Mouse (Mus musculus) urinary bladder, postnatal 4 days (tissue): ENCODE data around the gene Rhbdf2.
"Not testable (repeated sequence)": the region's sequence is repeated elsewhere in the genome, so short reads cannot be mapped to it uniquely, and the experiment has no call there.

Experiments used
- DNase-seq, 2 experiments: peaks; one replicate each; pipeline ENCODE4 v3.0.0; 2021 to 2022; ENCODE audit warnings: low spot score in 2 of 2

The Rhbdf2 gene

DNA sequence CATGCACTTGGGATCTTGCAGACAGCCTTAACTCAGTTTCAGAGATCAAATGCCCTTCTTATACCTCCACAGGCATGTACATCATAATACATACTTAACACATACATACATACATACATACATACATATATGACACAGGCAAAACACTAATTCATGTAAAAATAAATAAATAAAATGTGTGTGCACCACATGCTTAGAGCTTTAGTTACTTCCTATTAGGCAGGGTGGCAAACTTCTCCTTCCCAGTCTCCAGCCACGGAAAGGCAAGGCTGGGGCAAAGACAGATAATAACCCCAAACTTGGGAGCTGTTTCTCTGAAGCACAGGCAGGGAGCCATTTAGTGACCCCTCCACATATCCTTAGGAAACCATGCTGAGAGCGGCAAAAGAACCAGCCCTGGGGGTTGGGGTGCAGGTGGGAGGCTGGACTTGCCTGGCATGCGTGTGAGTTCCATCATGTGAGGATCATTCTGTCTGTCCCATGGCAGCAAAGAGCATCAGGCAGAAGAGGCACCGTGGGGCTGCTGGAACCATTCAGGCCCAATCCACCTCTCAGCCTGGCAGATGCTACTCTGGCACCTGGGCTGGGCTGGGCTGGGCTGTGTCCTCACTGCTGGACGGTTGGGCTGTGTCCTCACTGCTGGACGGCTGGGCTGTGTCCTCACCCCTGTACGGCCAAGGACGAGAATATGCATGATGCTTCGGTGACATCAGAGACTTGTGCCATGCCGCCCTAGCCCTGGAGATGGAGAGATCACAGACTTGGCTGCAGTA lies at the start of gene Rhbdf2:
Rhbdf2 (minus strand) TSS at position 721 of the 773 bp plus-strand sequence.
- DNase-seq = no peak

DNA sequence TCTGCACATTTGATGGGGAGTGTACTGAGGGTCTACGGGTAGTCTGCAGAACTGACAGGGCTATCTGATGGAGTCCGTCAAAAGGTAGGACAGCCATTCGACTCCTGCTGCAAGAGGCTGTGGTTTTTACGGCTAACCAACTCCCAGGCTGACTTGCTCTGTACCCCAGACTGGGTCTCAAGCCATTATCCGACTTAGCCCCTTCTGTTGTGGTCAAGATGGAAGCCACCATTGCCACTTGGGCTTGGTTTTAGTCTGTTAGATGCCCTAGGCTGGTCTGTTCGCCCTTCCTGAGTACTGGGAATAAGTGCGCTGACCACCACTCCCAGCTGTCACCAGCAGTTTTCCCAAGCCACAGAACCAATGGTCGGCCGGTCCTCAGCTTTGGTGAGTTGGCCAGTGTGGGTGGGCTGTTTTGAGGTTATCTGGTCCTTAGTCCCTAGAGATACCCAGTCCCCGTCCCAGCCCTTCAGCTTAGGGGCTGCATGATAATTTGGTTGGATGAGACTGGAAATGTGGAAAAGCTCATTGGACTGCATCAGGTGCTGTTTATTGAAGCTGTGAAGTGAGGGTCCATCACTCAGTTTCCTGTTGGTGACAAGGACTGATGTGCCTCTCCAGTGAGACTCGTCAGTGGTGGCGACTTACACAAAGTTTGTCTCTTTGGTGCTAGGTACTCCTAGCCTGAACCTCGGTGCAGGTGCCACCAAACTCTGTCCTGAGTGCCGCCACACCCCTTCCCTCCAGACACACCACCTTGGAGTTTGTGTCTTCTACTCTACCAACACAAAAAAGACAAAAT lies 49.6 kb upstream of the Rhbdf2 start:
- no peak for DNase-seq

DNA sequence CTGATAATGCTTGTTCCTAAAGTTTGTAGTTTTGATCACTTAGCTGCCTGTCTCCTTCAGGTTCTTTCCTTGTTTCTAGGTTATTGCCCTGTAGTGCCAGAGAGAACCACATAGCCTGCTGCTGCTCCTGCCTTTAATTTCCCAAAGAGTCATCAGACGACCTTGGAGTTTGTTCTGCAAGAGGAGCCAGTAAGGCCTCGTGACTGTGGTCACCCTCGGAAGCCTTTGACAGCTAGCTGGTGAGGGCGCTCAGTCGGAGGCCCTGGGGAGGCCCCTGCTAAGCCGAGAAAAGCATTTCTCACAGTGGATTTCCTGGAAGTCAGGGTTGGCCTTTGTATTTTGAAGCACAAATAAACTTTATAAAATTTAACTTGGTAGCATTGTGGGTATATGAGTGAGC lies 48.6 kb upstream of the Rhbdf2 start:
- not testable (repeated sequence) for DNase-seq

DNA sequence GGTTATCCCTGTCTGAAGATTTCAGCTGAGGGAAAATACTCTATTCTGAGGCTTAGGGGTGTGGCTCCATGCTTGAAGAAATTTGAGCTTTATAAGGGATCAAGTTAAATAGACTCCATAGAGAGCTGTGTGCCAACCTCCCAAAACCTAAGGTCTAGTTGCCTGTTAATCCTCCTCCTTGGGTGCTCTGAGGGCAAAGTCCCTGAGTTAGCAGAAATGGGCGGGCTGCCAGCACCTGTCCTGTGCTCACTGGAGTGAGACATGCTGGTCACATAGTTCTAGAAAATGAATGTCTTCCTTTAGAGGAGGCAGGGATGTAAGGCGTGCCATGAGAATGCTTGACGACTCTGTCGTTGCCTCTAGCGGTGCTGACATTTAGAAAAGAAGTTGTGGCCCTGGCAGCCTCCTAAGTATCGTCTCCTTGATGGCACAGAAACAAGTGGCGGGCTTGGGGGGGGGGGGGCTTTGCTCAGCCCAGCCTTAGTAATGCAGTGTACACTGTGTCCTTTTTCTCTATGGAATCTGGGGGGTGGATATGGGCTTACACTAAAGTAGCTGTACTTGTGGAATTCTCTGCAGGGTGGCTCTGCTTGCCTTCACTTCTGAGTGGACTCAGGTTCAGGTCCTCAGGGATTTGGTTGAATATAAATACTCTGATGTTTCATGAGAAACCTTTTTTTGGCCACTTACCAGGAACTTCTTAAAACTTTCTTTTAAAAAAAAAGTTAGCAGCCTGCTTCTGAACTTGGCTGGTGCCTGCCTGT lies 48.0 kb upstream of the Rhbdf2 start:
- no peak for DNase-seq

DNA sequence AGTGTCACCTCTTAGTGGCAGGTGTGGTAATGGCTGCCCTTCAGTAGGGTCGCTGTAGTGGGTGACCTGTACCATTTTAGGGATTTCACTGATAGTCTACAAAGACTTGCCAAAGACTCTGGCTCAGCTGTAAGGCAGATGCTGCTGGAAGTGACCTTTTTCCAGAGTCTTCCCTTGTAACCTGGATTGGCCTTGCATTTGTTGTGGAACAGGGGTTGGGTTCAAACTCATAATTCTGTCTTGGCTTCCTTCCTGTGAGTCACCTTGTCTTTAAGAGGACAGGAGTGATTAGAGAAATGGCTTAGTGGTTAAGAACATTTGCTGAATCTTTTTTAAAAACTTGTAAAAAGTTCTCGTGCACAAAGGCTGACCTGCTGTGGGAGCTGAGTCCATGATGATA lies 46.6 kb upstream of the Rhbdf2 start:
- DNase-seq = no peak

DNA sequence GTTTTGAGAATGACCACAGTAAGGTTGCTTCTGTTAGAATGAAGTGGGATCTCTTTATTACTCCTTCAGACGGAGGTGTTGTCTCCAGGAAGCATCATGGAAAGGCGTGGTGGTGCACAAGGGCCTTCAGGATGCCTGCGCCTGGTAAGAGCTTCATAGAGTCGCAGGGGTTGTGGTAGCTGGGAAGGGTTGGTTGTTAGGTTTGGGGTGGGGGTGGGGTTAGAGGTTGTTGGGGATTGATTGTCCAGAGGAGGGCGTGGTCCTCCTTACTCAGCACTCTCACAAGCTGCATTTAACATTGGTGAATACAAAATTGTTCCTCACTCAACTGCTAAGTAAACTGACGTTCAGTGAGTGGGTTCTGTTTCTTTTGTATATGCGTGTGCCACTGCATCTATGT lies 45.8 kb upstream of the Rhbdf2 start:
- no peak for DNase-seq

DNA sequence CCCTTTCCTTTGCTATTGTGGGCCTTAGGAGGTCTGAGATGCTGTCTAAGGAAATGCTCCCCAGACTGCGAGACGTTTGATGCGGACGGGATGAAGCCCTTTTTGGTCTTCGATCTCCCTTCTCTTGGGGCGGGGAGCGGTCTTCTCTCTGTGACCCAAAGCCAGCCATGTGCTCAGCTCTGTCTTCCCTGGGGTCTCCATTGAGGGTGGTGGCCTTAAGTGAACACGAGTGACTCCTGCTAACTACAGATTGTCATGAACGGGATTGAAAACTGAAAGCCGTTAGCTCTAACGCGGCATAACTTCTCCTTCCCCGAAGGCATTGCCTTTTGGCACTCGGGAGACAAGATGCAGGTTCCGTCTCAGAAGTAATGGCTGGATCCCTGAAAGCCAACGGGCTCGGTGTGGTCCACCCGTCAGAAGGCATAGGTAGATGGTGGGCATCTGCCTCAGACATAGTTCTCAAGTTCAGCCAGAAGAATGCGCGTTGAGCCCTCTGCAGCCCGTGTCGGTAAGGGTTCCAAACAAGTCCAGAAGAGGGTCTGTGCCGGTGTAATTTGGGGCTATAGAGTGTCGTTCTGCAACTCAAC lies 45.1 kb upstream of the Rhbdf2 start:
- DNase-seq = no peak

DNA sequence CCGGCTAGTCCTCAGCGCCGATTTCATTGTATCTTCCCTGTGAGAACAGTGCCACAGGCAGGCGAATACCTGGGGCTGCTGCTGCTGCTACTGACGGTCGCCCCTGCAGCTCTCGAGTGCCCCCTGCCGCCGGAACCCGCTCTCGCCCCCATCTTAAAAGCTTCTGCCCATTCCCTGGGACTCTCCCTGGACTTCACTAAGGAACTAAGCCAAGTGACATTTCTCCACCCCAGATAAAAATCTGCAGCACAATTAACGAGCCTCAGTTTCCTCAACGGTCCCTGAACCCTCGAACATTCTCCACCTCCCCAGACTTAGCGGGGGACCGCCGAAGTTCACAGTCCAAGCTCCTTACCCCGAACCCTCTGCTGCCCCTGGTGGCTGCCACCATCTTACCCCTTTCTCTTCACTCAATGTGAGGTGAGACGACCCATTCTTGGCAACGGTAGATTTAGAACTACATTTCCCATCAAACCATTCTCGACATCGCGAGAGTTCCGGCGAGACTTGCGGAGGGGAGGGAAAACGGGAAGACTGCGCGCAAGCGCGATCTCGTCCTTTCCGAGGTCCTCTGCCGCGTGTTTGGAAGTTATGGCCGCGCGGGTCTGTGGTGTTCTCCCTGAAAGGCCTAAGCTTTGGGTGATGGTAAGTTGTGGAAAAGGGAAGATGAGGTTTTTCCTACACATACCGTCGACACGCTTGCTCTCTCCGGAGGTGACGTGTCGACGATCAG lies 44.5 kb upstream of the Rhbdf2 start:
- peak; percentile 94 to 98 for DNase-seq

DNA sequence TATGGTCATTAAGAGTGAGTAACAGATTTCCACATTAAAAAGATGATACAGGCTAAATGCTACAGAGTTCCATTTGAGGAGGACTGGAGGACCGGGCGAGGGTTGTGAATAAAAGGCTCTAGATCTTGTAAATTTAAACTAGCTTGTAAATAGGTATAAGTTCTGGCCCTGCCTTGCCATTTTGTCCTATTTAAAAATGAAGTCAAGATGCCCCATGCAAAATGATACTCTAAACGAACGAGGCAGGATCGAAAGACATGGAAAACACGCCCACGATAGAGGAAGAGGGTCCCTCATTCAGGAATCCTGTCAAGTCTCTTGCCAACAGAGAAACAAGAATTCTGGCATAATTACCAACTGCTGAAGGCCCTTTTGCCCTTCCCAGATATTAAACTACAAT lies 43.6 kb upstream of the Rhbdf2 start:
- DNase-seq = no peak

DNA sequence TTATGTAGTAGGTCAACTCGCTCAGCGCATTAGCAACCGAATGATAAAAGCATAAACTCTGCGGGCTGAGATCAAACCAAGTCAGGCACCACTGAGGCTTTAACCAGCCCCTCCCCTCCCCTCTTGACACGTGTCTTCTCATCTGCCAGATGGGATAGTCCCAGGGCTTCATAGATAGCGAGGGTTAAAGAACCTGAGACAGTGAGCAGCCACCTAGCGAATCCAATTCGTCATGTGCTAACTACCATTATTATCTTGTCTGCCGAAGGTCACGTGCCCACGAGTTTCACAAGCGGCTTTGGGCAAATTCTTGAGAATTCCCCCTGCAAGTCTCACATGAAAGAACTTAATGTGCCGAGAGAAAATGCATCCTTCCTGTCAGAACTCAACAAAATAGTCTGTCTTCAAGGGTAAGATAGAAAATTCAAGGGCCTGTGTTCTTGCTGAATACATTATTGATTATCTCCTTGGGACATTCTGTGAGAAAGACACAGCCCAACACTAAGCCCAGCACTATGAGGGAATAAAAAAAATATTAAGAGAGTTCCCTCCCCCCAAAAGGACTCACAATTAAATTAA lies 43.1 kb upstream of the Rhbdf2 start:
- no peak for DNase-seq

DNA sequence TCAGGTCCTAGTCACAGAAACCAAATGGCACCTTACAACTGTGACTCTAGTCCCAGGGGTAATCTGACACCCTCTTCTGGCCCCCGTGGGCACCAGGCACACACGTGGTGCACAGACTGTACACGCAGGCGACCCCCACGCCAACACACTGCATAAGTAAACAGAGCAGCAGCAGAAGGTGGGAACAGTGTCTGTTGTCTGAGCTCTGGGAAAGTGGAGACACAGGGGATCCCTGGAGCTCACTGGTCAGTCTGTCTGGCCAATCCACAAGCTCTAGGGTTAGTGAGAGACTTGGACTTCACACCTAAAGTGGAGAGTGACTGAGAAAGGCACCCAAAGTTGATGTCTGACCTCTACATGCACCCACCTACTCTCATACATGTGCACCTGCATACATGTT lies 42.5 kb upstream of the Rhbdf2 start:
- DNase-seq = no peak

DNA sequence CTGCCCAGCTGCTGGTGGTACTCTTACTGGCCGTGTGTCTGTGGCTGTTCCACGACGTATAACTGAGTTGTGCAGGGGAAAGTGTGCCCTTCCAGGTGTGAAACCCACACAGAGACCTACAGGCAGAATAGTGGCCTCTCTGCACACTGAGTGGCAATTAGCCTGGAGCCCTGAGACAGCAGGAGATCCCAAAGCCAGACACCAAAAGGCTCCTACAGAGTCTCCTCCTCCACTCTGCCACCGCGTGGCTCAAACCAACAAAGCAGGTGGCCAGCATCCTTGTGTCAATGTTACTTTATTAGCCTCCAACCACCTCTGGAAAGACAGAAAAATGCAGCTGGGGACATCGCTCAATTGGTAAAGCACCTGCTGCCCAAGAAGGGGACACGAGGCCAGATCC lies 42.0 kb upstream of the Rhbdf2 start:
- DNase-seq = no peak

DNA sequence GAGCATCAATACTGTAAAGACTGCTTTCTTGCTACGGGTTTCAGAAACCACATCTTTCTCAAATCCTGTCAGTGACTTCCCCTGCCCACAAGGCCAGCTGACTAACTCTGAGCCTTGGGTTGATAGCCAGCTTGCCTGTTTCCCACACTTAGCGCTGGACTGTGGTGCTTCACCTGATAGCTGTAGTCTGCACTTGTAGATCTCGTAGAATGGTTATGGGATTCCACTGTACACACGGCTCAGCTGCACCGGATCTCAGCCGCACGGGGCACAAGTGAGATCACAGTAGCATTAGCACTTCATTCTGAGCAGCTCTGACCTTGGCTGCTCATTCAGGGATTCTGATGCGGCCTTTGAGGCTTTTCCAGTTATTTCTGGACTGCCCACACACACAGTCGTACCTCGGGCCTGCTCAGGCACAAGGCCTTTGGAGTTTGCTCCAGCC lies 41.6 kb upstream of the Rhbdf2 start:
- DNase-seq = no peak

DNA sequence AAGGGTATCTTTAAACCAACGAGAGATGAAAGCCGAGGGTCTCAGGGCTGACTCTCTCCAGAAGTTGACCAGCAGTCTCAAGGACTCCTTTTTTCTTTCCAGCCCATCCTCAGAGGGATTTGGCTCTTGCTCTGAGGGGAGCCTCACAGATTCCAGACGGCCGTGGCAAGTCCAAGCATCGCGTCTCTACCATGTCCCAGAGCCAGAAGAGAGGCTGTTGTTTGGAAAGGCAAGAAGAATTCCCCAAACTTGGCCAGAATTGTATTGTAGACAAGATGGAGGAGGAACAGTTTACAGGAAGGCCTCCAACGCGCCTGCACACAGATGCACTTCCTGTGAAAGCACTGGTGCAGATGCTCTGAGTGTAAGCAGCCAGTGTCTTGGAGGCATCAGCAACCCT lies 41.1 kb upstream of the Rhbdf2 start:
- DNase-seq = no peak

DNA sequence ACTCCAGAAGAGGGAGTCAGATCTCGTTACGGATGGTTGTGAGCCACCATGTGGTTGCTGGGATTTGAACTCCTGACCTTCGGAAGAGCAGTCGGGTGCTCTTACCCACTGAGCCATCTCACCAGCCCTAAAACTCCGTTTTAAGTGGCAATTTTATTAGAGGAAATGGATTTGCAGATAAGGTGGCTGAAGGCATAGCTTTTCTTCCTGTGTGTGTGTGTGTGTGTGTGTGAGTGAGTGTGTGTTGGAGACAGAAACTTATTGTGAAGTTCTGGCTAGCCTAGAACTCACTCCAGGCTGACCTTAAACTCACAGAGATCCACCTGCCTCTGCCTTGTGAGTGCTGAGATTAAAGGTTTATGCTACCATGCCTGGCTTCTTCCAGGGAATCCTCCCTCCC lies 40.2 kb upstream of the Rhbdf2 start:
- DNase-seq = not testable (repeated sequence)

DNA sequence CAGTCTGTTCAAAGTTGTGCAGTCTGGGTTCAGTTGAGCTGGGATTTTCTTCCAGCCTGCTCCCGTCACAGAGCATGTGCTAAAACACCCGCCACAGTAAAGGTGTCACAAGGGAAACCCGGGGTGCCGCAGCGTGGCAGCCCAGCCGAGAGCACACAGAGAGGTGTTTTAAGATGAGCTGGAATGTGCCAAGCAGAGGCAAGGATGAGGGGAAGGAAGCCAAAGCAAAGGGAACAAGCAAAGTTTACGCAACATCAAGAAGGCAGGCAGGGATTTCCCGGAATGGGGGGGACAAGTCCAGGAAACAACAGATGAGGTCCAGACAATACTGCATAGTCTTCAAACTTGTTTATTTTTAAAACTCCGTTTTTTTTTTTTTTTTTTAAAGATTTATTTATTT lies 39.7 kb upstream of the Rhbdf2 start:
- no peak for DNase-seq

DNA sequence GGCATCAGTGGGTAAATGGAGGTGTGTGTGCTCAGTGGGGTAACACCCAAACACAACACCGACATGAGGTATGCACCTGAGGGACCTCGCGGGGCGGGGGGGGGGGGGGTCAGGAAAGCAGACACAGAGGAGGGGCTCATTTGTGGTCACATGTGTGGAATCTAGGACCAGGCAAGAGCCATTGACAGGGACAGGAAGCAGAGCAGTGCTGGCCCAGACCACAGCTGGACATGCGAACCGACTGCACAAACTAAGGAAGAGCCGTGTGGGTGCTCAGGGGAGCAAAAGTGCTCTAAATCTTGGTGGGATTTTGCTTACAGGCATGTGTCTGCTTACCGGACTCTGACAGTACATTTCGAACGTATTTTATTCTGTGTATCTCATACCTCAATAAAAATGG lies 38.5 kb upstream of the Rhbdf2 start:
- no peak for DNase-seq

DNA sequence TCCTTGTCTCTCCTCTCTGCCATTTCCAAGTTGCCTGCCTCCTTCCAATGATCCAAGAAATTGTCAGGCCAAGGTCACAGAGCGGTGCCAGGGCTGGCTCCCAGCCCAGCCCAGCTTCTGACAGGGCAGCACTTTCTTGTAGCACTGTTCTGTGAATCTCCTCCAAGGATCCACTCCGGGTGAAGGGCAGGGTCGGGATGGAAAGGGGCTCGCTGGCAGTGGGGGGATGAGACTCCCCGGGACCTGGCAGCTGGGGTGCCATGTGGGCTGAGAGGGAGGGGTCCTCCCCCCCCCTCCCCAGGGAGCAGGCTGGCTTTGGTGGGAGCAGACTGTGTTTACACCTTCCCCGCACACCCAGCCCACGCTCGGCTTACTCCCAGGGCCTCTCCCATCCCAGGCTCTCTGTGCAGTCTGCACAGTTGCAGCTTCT lies 35.1 kb upstream of the Rhbdf2 start:
- no peak for DNase-seq

DNA sequence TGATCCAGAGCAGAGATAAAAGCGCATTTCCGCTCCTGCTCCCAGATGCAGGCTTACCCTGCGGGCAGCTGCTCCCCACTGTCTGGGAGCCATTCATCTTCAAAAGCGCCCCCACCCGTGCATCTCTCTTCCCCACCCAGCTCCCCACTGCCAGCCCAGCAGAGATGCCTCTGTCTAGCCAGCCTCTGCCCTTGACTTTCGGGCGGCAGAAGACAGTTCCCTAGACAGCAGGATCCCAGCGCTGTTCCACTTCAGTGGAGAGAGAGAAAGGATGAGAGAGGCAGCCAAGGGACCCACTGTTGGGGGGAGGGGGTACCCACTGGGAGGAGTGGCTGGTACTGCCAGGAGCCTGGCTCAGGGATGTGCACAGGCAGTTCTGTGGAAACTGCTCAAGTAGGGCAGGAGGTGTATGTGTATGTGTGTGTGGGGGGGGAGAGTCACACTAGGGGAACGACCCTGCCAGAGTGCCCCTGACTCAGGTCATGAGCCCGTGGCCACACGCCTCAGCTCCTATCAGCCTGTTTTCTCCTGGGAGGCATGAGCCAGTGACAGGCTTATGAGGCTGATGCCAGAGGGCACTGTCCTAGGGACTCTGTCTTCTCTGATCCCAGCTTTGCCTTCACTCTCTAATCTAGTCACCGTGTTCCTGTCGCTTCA lies 34.6 kb upstream of the Rhbdf2 start:
- DNase-seq = no peak

DNA sequence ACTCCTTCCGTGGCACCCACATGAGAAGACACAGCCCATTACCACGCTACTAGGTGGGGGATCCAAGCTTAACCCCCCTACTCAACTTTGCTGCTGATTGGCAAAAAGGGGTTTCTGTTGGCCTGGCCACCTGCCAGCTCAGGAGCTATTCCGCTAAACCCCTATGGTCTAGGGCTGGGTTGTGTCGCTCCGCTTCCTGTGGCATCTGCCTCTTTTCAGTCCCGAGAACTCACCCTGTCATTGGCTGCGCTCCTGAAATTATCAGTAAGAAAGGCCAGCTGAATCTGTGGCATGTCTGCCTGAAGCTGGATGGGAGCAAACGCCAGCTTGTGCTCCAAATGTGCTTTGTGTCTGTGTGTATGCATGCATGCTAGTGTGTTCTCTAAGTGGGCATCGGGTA lies 33.4 kb upstream of the Rhbdf2 start:
- no peak for DNase-seq
